Mouse (Mus musculus) 416B (cell line): ENCODE results near the gene Dock8.
A peak's percentile ranks its signal among the peaks of the same experiment; 100 is the strongest.
"Not testable (repeated sequence)": the region's sequence is repeated elsewhere in the genome, so short reads cannot be mapped to it uniquely, and the experiment has no call there.

Experiments
- DNase-seq: peaks from one replicate; pipeline ENCODE4 v3.0.0; 2011; ENCODE audit warnings: low read depth

Gene Dock8

GRCm38 (mm10) chr19:24998561-24998960 lies 773 bp upstream of the Dock8 start:
- peak; percentile 95 for DNase-seq

DNA sequence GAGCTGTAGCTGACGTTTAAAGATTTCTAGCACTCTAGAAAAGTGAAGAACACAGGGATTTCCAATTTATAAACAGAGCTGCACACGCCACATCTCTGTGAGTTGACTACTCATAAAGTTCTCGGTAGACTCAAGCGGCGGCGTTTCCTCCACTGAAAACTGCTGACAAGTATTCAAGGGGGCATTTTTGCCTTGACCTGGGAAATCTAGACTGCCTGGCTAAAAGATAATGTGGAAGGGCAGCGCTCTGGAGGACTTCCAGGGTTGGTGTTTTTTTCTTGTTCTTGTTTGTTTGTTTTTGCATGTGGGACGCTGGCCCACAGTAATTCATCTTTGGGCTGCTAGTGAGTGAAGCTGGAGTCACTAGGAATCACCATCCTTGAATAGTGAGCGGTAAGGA lies 819 bp downstream of the Dock8 start:
- DNase-seq = peak; percentile 47

DNA sequence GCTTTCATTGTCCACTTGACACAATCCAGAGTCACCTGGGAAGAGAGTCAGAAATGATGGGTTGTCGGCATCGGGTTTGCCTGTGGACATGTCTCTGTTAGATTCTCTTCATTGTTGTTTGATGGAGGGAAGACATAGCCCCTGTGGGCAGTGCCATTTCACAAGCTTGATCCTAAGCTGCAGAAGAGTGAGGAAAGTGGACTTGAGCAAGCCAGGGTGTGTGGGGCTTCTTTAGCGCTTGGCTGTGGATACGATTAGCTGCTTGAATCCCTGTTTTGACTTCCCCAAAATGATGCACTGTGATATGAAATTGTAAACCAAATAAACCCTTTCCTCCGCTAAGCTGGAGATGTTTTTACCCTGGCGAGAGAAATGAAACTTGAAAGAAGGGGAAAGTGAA lies 2.7 kb downstream of the Dock8 start:
- peak; percentile 46 for DNase-seq

- peak; percentile 59 for DNase-seq
Measured at GRCm38 (mm10) chr19:25002828-25003227, 3.5 kb downstream of the Dock8 start.

DNA sequence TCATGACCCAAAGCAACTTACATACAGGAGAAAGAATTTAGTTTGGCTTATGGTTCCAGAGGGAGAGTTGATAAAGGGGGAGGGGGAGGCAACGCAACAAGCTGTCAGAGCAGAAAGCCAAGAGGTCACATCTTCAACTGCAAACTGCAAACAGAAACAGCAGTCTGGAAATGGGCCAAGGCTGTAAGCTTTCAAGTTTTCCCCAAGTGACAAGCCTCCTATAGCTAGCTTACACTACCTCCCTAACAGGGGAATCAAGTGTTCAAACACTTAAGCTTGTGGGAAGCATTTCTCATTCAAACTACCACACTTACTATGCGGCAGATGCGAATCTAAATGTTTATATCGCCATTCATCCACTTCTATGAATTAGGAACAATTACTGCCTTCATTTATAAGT lies 4.5 kb downstream of the Dock8 start:
- peak; percentile 36 for DNase-seq

DNA sequence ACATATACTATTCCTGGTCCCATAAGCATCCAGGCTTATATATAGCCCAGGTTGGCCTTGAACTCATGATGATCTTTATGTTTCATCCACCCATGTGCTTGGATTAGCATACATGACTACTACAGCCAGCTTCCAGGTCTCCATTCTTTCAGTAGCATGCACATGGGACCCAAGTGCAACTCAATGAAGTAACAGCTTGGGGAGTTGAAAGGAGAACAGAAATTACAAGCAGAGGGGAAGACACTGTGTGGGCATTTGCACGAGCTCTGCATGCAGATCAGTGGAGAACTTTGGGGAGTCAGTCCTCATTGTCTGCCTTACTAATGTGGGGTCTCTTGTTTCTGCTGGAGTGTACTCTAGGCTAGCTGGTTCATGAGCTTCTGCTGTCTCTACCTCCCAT lies 7.4 kb downstream of the Dock8 start:
- DNase-seq = no peak

DNA sequence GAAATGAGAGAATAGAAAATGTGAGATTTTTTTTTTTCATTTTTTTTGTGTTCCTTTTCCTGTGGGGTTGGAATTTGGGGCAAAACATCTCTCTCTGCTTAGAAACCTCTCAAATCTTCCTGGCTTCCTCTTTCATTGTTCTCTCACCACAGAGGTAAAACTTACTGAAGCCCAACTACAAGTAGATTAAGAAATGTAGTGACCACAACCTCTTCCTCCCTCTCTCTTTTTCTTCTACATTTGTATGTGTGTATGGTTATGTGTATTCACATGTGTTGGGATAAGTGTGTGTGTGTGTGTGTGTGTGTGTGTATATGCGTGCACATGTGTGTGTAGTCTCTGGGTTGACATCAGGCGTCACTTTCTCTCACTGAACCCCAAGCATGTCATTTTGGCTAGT lies 9.2 kb downstream of the Dock8 start:
- DNase-seq = peak; percentile 61

- DNase-seq = peak; percentile 57
Measured at GRCm38 (mm10) chr19:25022766-25023165, 23.4 kb downstream of the Dock8 start.

DNA sequence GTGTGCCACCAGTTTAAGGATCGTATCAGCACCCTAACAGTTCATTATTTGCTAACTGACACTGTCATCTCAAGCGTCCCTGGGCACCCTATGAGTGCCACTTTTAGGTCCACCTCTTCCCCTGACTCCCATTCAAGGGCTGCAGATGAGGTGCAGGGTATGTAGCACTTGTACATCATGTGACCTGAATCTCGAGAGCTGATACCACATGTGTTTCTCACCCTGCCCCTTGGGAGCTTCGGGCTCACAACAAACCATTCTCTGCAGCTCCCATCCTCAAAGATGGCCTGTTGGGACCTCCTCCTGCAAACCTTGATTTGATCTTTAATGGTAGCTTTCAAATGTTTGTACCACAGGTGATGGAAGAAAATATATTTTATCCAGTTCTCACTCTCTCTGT lies 32.4 kb downstream of the Dock8 start:
- DNase-seq = no peak

GRCm38 (mm10) chr19:25033008-25033407 lies 33.7 kb downstream of the Dock8 start:
- DNase-seq = not testable (repeated sequence)

- no peak for DNase-seq
Measured at GRCm38 (mm10) chr19:25035825-25036224, 36.5 kb downstream of the Dock8 start.

GRCm38 (mm10) chr19:25036784-25037183 lies 37.5 kb downstream of the Dock8 start:
- DNase-seq = no peak

GRCm38 (mm10) chr19:25037249-25037648 lies 37.9 kb downstream of the Dock8 start:
- DNase-seq = no peak

GRCm38 (mm10) chr19:25038293-25038692 lies 39.0 kb downstream of the Dock8 start:
- DNase-seq = no peak

DNA sequence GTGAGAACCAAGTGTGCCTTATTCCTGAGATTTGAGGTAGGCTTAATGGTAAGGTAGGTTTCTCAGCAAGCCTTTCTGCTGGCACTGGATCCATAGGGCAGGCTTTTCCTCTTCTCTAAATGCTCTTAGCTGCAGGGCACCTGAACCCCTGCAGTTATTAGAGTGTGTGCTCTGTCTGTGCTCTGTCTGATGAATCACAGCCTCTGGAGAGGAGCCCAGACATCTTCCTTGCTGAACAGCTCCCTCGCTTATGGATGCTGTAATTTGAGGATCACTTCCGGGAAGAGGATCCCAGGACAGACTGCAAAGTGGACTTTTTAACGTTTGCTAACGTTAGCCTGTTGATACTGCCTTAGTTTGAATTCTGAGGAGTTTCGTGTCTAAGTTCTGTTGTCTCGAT lies 41.9 kb downstream of the Dock8 start:
- no peak for DNase-seq

DNA sequence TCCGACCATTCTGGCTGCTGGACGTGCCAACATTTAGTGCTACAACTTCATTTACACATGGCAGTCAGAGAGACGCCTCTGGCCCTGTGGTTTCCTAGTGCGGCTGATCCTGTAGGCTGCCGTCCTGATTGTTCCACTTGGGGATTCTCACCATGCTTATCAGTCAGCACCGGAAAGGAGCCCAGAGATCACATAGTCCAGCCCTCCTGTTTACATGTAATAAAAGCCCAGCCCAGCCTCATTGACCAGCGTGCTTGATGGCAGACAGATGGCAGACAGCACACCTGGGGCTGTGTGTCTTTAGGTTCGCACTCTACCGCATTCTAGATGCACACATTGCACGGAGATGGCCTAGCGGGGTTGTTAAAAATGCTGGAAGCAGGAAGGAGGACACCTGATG lies 43.6 kb downstream of the Dock8 start:
- DNase-seq = no peak

DNA sequence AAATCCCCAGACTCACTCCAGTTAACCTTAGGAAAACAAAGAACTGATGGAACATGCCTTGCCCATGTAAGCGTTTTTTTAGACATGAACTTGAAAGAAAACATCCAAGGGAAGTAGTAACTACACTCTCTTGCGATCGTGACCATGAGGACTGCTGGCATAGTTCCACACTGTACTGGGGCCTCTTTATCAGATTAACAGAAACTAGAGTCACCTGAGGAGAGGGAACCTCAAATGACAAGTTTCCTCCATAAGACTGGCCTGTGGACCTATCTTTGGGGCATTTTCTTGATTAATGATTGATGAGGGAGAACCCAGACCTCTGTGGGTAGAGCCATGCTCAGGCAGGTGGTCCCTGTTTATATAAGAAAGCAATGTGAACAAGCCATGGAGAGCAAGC lies 44.7 kb downstream of the Dock8 start:
- no peak for DNase-seq

GRCm38 (mm10) chr19:25052355-25052754 lies 53.0 kb downstream of the Dock8 start:
- DNase-seq = peak; percentile 93

DNA sequence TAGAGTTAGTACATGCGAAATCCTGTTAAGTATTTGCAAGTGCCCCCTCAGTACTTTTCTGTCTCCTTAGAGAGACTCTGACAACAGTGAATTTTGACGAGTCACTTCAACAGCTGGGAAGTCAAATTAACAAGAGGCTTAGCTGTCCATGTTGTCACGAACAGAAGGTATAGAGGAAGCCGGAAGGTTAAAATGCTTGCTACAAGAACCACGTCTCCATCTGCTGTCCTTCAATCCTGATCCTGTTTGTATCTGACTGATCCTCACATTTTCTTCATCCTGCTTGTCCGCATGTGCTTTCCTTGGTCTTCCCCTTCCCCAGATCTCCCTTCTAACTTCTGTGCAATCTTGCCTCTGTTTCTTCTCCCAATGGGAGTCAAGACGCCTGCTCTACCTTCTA lies 53.8 kb downstream of the Dock8 start:
- no peak for DNase-seq

DNA sequence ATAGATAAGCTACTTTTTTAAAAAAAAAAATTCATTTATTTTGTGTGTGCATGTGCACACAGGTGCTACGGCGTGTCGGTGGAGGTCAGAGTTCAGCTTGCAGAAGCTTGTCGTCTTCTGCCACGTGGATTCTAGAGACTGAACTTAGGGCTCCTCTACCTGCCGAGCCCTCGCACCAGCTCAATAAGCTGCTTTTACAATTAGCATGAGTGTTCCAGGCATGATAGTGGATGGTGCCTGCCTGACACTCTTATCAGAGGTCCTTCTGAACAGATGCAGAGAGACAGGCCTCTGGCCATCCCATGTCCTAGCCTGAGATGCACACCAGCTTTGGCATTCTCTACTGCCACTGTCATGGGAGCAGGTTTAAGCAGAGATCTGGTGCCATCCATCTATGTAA lies 55.7 kb downstream of the Dock8 start:
- DNase-seq = no peak

- no peak for DNase-seq
Measured at GRCm38 (mm10) chr19:25055559-25055958, 56.2 kb downstream of the Dock8 start.

- DNase-seq = no peak
Measured at GRCm38 (mm10) chr19:25056224-25056623, 56.9 kb downstream of the Dock8 start.

- no peak for DNase-seq
Measured at GRCm38 (mm10) chr19:25057826-25058225, 58.5 kb downstream of the Dock8 start.

DNA sequence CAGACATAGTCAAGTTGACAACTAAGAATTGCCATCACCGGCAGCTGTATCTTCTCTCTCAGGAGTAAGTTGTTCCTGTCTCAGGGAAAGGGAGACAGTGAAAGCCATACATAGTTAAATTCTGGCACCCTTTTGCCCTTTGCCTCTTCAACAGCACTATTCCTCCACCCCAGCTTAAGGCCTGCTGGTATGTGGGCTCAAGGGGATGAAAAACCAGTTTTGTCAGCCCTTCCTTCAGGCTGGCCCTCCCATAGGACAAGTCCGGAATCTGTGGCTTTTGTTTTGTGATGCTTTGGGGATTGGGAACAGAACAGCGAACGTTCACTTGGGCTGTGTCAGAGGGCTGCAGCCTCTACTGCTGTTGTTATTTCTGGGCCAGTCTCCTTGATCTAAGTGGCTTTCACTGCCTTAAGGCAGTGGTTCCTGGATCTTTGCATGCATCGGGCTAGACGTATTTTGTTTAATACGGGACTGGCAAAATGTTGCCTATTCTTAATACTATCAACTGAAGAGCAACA lies 60.6 kb downstream of the Dock8 start:
- no peak for DNase-seq

DNA sequence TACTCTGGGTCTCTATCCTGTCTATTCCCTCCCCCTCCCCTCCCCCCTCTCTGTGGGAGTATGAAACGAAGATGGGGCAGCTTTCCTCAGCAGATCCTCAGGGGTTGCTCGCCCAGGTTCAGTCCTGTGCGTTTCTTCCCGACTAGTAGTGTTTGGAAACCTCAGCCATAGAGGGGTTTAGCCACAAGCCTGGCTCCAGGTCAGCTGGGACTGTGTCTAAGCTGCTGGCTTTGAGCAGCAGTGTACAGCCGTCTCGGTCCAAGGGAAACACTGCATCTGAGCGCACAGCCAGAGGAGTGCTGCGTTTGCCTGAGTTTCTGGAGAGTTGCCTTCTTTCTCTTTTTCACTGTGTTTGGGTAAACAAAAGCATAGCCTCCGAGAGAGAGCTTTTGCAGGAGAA lies 61.0 kb downstream of the Dock8 start:
- DNase-seq = no peak
